Mouse (Mus musculus) midbrain, embryonic 10.5 days (tissue): ENCODE results near the gene Mid1. TPM values are rescaled to one million over a fixed set of nuclear protein-coding genes. Genes with fewer than 3 reads are reported as not detected.

Experiments
- DNase-seq: peaks from one replicate; pipeline ENCODE4 v3.0.0-alpha.2; 2017; ENCODE audit warnings: low spot score
- H3K27ac ChIP-seq: fragments of 300-500 bp; sonication (generic); replicated peaks from 2 replicates; pipeline ENCODE4 v1.5.1; 2016; ENCODE audit warnings: mild to moderate bottlenecking
- H3K27me3 ChIP-seq: fragments of 300-500 bp; sonication (generic); 2 replicates; pipeline ENCODE4 v1.6.1; 2016; ENCODE audit warnings: low read depth, mild to moderate bottlenecking; ENCODE audit not compliant: poor library complexity, severe bottlenecking
- H3K36me3 ChIP-seq: fragments of 300-500 bp; sonication (generic); 2 replicates; pipeline ENCODE4 v1.6.1; 2016; ENCODE audit warnings: mild to moderate bottlenecking, moderate library complexity
- H3K4me1 ChIP-seq: fragments of 300-500 bp; sonication (generic); 2 replicates; pipeline ENCODE4 v1.6.1; 2016
- H3K4me3 ChIP-seq: fragments of 300-500 bp; sonication (generic); 2 replicates; pipeline ENCODE4 v1.5.1; 2016; ENCODE audit warnings: mild to moderate bottlenecking, moderate library complexity
- H3K9me3 ChIP-seq: fragments of 300-500 bp; sonication (generic); replicated peaks from 2 replicates; pipeline ENCODE4 v1.6.1; 2016; ENCODE audit warnings: mild to moderate bottlenecking
- WGBS: fragments of 180-500 bp; shearing (Covaris S2); methylation state at CpG from one replicate; pipeline ENCODE4 v1.1.7; 2016; 5-methylcytosine and 5-hydroxymethylcytosine counted together
- polyA plus RNA-seq: library from polyadenylated mRNA; unstranded; fragments of >200 nt; fragmentation: Nextera tagmentation; extraction: Ambion mirVana; gene quantifications from 2 replicates; pipeline ENCODE4 v1.2.1, GENCODE M21; 2016

Mid1 gene
- polyA plus RNA-seq, 1 experiment from 2014 or later = 22.4 TPM

DNA sequence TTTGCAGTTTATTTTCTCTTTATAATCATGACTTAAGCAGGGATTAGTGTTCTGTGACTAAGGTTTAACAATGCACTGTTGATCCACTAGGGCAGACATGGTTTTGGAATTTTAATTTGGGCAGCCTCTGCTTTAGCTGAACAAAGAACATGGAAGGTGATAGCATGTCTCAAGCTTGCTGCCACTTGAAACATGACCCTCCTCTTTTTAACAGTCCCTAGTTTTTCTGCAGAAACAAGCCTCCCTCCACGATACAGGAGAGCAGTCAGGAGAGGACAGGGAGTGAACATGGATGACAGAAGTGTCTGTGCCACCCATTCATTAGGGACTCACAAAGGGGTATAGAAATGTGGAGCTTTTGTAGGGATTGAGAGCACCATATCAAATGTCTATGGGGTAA, 107.9 kb downstream of the Mid1 start:
- peak; percentile 12 for DNase-seq
- Histone ChIP-seq H3K27ac (no peak overlapping the region), H3K4me1 (peaks cover 15% of the 10 kb centered on the region), H3K4me3 (no peak overlapping the region), H3K27me3 (peaks cover 61% of the 10 kb centered on the region), H3K36me3 (no peaks in the 10 kb centered on the region), H3K9me3 (no peaks in the 10 kb centered on the region)
- WGBS = 21% methylated on average over 1 of the region's 1 CpGs

DNA sequence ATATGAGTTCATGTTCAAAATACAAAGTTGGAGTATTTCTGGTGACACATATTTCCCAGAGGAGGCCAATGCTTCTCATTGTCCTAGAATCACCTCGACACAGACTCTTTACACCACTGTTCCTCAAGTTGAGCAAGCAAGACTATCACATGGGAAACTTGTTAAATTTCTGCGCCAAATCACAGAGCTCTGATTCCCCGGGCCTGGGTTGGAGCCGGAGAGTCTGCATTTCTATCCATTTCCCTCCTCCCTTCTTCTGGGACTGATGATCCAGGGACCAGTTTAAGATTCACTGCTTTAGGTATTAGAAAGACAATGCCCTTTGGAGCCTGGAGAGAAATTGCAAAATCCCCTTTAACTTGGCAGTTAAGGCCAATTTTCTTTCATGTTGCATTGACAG, 109.4 kb downstream of the Mid1 start:
- WGBS = 67% methylated on average over 4 of the region's 4 CpGs
- peaks cover 61% of the 10 kb centered on the region for H3K27me3 ChIP-seq
- DNase-seq = no peak
- no peak overlapping the region for H3K27ac ChIP-seq
- peaks cover 15% of the 10 kb centered on the region for H3K4me1 ChIP-seq
- no peak overlapping the region for H3K4me3 ChIP-seq
- no peaks in the 10 kb centered on the region for H3K9me3 ChIP-seq
- no peaks in the 10 kb centered on the region for H3K36me3 ChIP-seq

DNA sequence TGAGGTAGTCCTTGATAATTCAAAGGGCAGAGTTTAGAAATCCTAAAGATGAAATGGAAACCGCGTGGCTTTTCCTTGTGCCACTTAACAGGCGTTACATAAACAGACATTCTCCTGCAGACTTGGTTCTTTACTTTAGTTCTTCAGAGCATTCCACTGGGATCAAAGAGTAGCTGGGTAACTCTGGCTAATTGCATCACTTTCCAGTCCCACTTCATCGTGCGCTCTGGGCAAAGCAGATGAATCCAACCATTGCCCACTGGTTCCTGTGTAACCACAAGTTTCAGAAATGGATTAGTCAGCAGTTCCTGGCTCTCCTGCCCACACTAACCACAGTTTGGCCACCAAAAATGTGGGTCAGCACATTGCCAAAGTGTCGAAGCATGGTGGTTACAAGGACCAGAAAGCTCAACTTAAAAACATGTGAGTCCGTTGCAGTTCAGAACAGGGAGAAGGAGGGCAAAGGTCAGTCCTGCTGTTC, 109.9 kb downstream of the Mid1 start:
- peaks cover 56% of the 10 kb centered on the region for H3K27me3 ChIP-seq
- 45% methylated on average over 7 of the region's 7 CpGs for WGBS
- peaks cover 19% of the 10 kb centered on the region for H3K4me1 ChIP-seq
- no peaks in the 10 kb centered on the region for H3K9me3 ChIP-seq
- DNase-seq = no peak
- no peaks in the 10 kb centered on the region for H3K36me3 ChIP-seq
- no peak overlapping the region for H3K27ac ChIP-seq
- no peak overlapping the region for H3K4me3 ChIP-seq

DNA sequence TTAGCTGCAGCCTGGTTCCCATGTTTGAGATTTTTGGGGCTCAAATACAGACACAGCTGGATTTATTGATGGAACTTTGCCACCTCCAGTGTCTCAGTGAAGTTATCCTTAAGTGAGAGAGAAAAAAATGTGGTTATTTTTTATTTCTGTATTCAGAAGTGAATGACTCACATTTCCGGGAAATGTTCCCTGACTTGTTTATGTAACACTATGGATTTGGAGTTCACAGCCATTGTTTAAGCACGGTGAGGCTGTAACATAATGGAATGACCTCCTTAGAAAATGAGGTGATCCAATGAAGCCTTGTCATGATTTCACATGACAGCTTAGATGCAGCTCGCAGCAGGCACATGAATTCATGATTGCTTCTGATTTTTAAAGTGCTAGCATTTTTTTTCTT, 112.1 kb downstream of the Mid1 start:
- Histone ChIP-seq H3K27ac (no peak overlapping the region), H3K27me3 (peaks cover 77% of the 10 kb centered on the region), H3K36me3 (no peaks in the 10 kb centered on the region), H3K4me3 (no peak overlapping the region), H3K9me3 (no peaks in the 10 kb centered on the region), H3K4me1 (peaks cover 28% of the 10 kb centered on the region)
- DNase-seq = no peak
- 74% methylated on average over 3 of the region's 3 CpGs for WGBS

DNA sequence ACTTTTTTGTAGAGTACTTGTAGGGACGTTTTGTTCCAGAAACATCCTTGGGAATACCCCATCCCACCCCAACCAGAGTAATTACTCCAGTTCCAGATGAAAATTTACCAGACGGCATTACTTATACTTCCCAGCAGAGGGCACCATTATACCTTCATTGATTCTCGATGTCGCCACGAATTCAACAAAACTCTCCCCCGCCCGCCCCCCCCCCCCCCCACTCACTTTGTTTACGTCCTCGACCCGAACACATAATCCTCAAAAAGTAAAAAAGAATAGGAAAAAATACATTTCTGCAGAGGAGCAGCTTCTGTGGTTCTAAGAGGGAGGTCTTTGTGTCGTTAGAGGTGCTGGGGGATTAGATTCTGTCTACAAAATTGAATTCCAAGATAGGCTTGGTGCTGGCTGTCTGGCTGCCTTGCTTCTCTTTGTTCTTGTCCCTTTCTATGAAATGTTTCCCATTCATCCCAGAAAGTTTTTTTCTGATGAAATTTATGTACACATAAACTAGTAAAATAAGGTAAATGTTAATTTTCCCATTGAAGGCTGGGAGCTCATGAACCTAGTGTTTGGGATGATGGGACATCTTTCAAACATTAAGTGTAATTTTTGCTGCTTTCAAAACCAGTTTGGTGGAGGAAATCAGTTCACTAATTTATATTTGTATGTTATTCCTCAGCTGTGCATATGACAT, 114.1 kb downstream of the Mid1 start:
- Histone ChIP-seq H3K9me3 (no peaks in the 10 kb centered on the region), H3K27ac (peak overlapping the region; percentile 86), H3K4me1 (peaks cover 21% of the 10 kb centered on the region), H3K4me3 (peak overlapping the region; percentile 47), H3K36me3 (no peaks in the 10 kb centered on the region), H3K27me3 (peaks cover 84% of the 10 kb centered on the region)
- 7% methylated on average over 11 of the region's 11 CpGs for WGBS
- peak; percentile 50 for DNase-seq

DNA sequence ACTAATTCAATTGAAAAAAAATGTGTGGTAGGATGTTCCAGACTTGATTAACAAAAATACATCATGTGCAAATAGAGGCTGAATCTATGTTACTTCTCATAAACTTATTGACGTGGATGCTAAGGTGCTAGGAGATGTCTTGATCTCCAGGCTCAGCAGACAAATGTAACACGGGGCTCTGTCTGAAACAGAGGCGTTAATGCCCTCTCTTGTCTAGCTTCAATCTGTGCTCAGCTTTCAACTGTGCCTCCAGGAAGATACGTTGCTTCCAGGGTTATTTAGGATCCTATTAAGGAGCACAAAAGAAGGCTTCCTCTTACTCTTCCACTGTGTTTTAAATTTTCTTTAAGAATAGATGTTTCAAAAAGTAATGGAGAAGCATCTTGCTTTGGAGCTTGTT, 115.2 kb downstream of the Mid1 start:
- Histone ChIP-seq H3K36me3 (no peaks in the 10 kb centered on the region), H3K4me1 (peaks cover 12% of the 10 kb centered on the region)

DNA sequence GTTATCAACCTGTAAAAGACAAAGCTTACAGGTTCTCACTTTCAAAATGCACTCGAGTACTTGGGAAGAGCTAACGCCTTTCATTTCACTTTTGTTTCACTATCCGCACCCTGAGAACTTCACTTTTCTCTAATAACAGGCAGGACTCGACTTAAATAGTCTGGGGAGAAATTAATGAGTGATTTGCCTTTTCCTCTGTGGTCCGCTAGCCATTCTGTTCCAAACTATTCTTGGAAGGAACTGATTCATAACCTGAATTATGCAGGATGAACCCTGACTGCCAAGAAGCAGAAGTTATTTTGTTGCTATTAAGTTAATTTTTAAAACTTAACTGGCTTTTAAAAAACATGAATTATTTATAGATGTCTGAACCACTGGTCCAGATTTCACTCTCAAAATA, 120.8 kb downstream of the Mid1 start:
- no peak for DNase-seq
- 78% methylated on average over 5 of the region's 5 CpGs for WGBS
- Histone ChIP-seq H3K9me3 (no peaks in the 10 kb centered on the region), H3K27ac (no peak overlapping the region), H3K4me3 (no peak overlapping the region), H3K36me3 (no peaks in the 10 kb centered on the region), H3K27me3 (peaks cover 81% of the 10 kb centered on the region), H3K4me1 (no peaks in the 10 kb centered on the region; the same call in 1 of the 2 replicates)

More for the DNA sequence above, 115.2 kb downstream of the Mid1 start:
- H3K9me3 ChIP-seq = no peaks in the 10 kb centered on the region
- no peak overlapping the region for H3K27ac ChIP-seq
- no peak for DNase-seq
- H3K4me3 ChIP-seq = no peak overlapping the region
- peaks cover 80% of the 10 kb centered on the region for H3K27me3 ChIP-seq
- WGBS = 21% methylated on average over 4 of the region's 4 CpGs

DNA sequence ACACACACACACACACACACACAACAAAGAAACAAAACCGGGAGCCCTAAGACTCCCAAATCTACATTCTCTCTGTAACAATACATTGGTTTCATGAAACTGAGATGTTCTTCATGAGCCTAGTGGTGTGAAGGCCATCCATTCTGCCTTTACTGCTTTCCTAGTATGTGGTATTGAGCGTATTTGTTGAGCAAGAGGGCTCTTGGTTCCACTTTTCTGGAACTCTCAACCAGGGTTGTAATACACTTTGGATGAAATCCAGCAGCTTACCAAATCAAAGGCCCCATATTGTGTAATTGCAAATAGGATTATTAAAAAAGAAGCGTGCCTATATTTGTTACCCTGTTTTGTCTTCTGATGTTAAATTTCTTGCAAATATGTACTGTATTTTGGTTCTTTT, 122.7 kb downstream of the Mid1 start:
- no peak overlapping the region for H3K27ac ChIP-seq
- 86% methylated on average over 3 of the region's 3 CpGs for WGBS

DNA sequence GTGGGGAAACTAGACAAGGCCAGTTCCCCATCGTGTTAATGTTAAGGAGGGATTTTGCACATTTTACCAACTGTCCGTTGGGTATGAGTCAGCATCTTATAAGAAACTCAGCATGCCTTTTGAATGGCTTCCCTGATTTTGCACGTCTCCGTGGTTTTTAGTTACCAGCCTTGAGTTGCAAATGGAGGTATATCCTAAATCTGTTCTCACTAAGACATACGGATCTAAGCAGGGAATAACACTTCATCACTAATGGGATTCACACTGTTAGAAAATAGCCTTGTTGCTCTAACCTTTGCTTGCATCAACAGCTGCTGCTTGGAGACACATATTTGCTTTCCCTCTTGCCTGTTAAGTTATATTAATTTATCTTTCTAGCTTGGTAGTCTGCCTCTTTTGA, 126.3 kb downstream of the Mid1 start:
- H3K36me3 ChIP-seq = no peaks in the 10 kb centered on the region
- H3K9me3 ChIP-seq = no peaks in the 10 kb centered on the region
- no peak overlapping the region for H3K27ac ChIP-seq
- DNase-seq = no peak
- no peaks in the 10 kb centered on the region for H3K4me1 ChIP-seq
- WGBS = 69% methylated on average over 5 of the region's 5 CpGs
- H3K4me3 ChIP-seq = no peak overlapping the region
- H3K27me3 ChIP-seq = peaks cover 88% of the 10 kb centered on the region

More for the DNA sequence above, 122.7 kb downstream of the Mid1 start:
- Histone ChIP-seq H3K4me1 (no peaks in the 10 kb centered on the region), H3K4me3 (no peak overlapping the region), H3K36me3 (no peaks in the 10 kb centered on the region), H3K27me3 (peaks cover 80% of the 10 kb centered on the region), H3K9me3 (no peaks in the 10 kb centered on the region)
- DNase-seq = no peak

DNA sequence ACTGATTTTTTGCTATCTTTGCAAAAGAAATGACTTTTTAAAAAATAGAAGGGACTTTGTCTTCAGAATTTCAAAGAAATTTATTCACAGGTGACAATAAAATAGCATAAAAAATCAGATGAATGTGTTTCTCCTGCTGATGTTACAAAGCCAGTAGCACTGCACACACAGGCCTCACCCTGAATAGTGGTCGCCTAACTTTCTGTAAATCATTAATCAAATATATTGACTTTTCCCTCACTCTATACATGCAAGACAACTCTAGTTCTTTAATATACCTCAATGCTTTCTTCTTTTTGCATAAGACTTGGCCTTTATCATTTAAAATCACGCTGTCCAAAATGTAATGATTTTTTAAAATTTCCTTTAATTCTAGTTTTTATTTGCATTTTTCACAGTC, 126.8 kb downstream of the Mid1 start:
- 82% methylated on average over 2 of the region's 2 CpGs for WGBS
- Histone ChIP-seq H3K27ac (no peak overlapping the region), H3K4me1 (no peaks in the 10 kb centered on the region), H3K27me3 (peaks cover 87% of the 10 kb centered on the region), H3K36me3 (no peaks in the 10 kb centered on the region), H3K4me3 (no peak overlapping the region), H3K9me3 (no peaks in the 10 kb centered on the region)
- no peak for DNase-seq

DNA sequence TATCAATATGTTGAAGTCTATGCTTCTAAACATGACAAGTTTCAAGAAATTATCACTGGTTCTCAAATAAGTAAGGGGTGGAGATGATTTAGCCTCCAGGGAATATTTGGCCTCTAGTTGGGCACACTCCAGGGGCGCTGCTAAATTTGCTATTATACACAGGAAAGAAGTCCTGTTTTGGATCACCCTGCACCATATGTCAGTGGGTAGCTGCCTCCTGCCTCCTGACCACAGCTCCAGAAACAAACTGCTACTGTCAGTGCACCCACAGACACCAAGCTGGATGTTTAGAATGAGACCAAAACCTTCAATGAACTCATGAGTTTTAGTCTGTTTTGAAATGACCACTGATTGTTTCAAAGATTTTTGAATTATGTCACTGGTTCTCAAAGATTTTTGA, 128.7 kb downstream of the Mid1 start:
- Histone ChIP-seq H3K36me3 (no peaks in the 10 kb centered on the region), H3K4me1 (no peaks in the 10 kb centered on the region), H3K9me3 (no peaks in the 10 kb centered on the region), H3K4me3 (no peak overlapping the region), H3K27ac (no peak overlapping the region), H3K27me3 (peaks cover 81% of the 10 kb centered on the region)
- WGBS = 66% methylated on average over 1 of the region's 1 CpGs
- DNase-seq = no peak

DNA sequence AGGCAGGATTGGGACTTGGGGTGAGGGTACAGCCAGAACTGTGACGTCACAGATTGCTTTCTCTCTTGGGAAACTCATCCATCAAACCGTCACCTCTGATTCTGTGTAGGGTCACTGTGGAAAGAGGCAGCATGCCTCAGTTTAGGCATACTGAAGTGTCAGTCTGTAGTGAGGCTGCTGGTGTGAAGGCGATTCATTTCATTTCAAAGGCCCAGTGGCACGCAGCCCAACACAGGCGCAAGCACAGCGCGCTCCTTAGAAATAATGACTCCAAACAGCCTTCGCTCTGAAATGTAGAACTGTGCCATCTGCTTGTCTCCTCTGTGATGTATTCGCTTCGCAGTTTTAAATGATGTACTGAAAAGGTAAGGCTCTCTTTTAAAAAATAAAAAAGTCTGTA, 141.9 kb downstream of the Mid1 start:
- DNase-seq = peak; percentile 17
- Histone ChIP-seq H3K4me3 (peak overlapping the region; percentile 49), H3K36me3 (no peaks in the 10 kb centered on the region), H3K9me3 (no peaks in the 10 kb centered on the region), H3K27me3 (peaks cover 73% of the 10 kb centered on the region), H3K4me1 (peaks cover 40% of the 10 kb centered on the region), H3K27ac (peak overlapping the region; percentile 88)
- WGBS = 61% methylated on average over 10 of the region's 10 CpGs

DNA sequence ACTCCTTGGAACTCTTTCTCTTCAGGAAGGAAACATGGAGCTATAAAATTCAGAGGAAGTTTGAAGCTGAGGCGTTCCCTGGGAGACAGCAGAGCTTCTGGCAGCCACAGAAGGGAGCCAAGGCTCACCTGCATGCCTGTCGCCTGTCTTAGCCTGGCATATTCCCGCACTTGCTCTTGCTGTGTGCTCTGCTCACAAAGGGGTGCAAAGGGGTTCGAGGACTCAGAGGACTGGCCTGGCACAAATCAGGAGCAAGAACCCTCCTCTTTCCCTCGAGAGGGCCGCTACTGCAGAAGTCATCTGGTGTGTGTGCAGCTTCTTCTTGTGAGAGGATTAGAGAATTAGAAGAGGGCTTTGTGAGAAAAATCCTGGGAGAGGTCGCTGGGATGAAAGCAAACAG, 142.7 kb downstream of the Mid1 start:
- peaks cover 73% of the 10 kb centered on the region for H3K27me3 ChIP-seq
- 29% methylated on average over 7 of the region's 7 CpGs for WGBS
- no peaks in the 10 kb centered on the region for H3K9me3 ChIP-seq
- H3K4me1 ChIP-seq = peaks cover 40% of the 10 kb centered on the region
- H3K27ac ChIP-seq = peak overlapping the region; percentile 88
- peak; percentile 56 for DNase-seq
- H3K36me3 ChIP-seq = no peaks in the 10 kb centered on the region
- H3K4me3 ChIP-seq = peak overlapping the region; percentile 49
